Mouse (Mus musculus): ENCODE data around the gene Cdk5.

Cdk5 gene

GRCm38 (mm10) chr5:24373807-24374206 is 49.5 kb downstream of the Cdk5 start:
- no peak for DNase-seq

GRCm38 (mm10) chr5:24369767-24370166 is 53.6 kb downstream of the Cdk5 start:
- DNase-seq = no peak

Measured in kidney, postnatal 10 days (tissue).